Mouse (Mus musculus) forebrain, embryonic 11.5 days (tissue): ENCODE measurements at regions not wholly inside any gene's neighbourhood (a gene's known extent, or its start where the extent isn't known, plus 50 kb on each side); places are given as distances from the start of the nearest gene placed in this dataset.

ENCODE experiments used
- ATAC-seq: fragments of 200-750 bp; cut with Nextera tagmentation; replicated peaks from 2 replicates; pipeline ENCODE4 v1.8.0; 2017; ENCODE audit warnings: moderate TSS enrichment; ENCODE audit not compliant: low FRiP score
- DNase-seq: peaks from one replicate; pipeline ENCODE4 v3.0.0-alpha.2; 2017; ENCODE audit warnings: low spot score
- H3K27ac ChIP-seq: fragments of 300-500 bp; sonication (generic); 2 replicates; pipeline ENCODE4 v1.5.1; 2014; ENCODE audit warnings: low read depth, low read length
- H3K27me3 ChIP-seq: fragments of 300-500 bp; sonication (generic); 2 replicates; pipeline ENCODE4 v1.6.1; 2014; ENCODE audit warnings: mild to moderate bottlenecking, low read length, mixed read lengths; ENCODE audit not compliant: control insufficient read depth, insufficient read depth
- H3K36me3 ChIP-seq: fragments of 300-500 bp; sonication (generic); 2 replicates; pipeline ENCODE4 v1.6.1; 2014; ENCODE audit warnings: mild to moderate bottlenecking, low read length, moderate library complexity, mixed read lengths; ENCODE audit not compliant: control insufficient read depth, insufficient read depth
- H3K4me1 ChIP-seq: fragments of 300-500 bp; sonication (generic); replicated peaks from 2 replicates; pipeline ENCODE4 v1.6.1; 2014; ENCODE audit warnings: low read length, mixed read lengths; ENCODE audit not compliant: control insufficient read depth, insufficient read depth
- H3K4me2 ChIP-seq: fragments of 300-500 bp; sonication (generic); 2 replicates; pipeline ENCODE4 v1.6.1; 2014; ENCODE audit warnings: low read depth, mild to moderate bottlenecking, low read length, moderate library complexity, mixed read lengths; ENCODE audit not compliant: severe bottlenecking
- H3K4me3 ChIP-seq: fragments of 300-500 bp; sonication (generic); 2 replicates; pipeline ENCODE4 v1.5.1; 2014; ENCODE audit warnings: low read depth, low read length
- H3K9ac ChIP-seq: fragments of 300-500 bp; sonication (generic); 2 replicates; pipeline ENCODE4 v1.6.1; 2014; ENCODE audit warnings: low read length
- H3K9me3 ChIP-seq: fragments of 300-500 bp; sonication (generic); 2 replicates; pipeline ENCODE4 v1.6.1; 2016; ENCODE audit warnings: low read length, mixed read lengths; ENCODE audit not compliant: control insufficient read depth
- WGBS: fragments of 180-500 bp; shearing (Covaris S2); extraction: QIAGEN DNeasy Blood & Tissue Kit; methylation state at CpG from one replicate; pipeline ENCODE4 v1.1.7; 2014; 5-methylcytosine and 5-hydroxymethylcytosine counted together

GRCm38 (mm10) chr9:71058655-71059054 is 106.6 kb upstream of the Lipc start:
- H3K4me1 ChIP-seq, result no peaks in the 10 kb centered on the region
- no peaks in the 10 kb centered on the region for H3K36me3 ChIP-seq
- ATAC-seq (no peak), DNase-seq (no peak)
- no peak overlapping the region for H3K27ac ChIP-seq
- H3K9me3 ChIP-seq, result no peaks in the 10 kb centered on the region
- H3K27me3 ChIP-seq, result no peaks in the 10 kb centered on the region
- H3K9ac ChIP-seq, result no peak overlapping the region
- no peak overlapping the region for H3K4me2 ChIP-seq
- no peak overlapping the region for H3K4me3 ChIP-seq
- WGBS, result 82% methylated on average over 3 of the region's 3 CpGs

DNA sequence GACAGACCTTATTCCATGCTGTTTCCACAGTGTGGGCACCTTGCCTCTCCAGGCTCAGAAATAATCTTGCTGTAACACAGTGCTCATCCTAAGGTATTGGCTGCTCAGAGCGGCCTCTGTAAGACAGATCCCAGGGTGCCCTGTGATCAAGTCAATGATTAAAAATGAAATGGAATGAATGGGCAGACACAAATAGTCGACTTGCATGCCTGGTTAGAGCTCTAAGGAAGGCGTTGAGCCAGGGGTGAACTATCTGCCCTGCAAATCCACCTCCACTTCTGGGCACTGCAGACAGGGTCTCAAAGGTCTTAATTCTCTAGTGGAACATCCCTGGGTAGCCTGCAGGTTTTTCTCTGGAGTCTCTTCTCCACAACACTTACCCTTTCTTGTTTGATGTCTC is 104.8 kb upstream of the Lipc start:
- ATAC-seq (no peak), DNase-seq (peak; percentile 15)
- Histone ChIP-seq H3K4me2 (no peak overlapping the region), H3K36me3 (no peaks in the 10 kb centered on the region), H3K4me1 (no peaks in the 10 kb centered on the region), H3K27me3 (no peaks in the 10 kb centered on the region), H3K9ac (no peak overlapping the region), H3K27ac (no peak overlapping the region), H3K9me3 (no peaks in the 10 kb centered on the region), H3K4me3 (no peak overlapping the region)
- WGBS, result 71% methylated on average over 3 of the region's 3 CpGs

- H3K9me3 ChIP-seq, result no peaks in the 10 kb centered on the region
- WGBS, result 81% methylated on average over 1 of the region's 1 CpGs
- ATAC-seq (no peak), DNase-seq (no peak)
- no peak overlapping the region for H3K4me3 ChIP-seq
- H3K36me3 ChIP-seq, result no peaks in the 10 kb centered on the region
- H3K9ac ChIP-seq, result no peak overlapping the region
- no peaks in the 10 kb centered on the region for H3K4me1 ChIP-seq
- no peak overlapping the region for H3K27ac ChIP-seq
- no peaks in the 10 kb centered on the region for H3K27me3 ChIP-seq
- H3K4me2 ChIP-seq, result no peak overlapping the region
Measured at GRCm38 (mm10) chr9:71043899-71044298, 91.9 kb upstream of the Lipc start.

DNA sequence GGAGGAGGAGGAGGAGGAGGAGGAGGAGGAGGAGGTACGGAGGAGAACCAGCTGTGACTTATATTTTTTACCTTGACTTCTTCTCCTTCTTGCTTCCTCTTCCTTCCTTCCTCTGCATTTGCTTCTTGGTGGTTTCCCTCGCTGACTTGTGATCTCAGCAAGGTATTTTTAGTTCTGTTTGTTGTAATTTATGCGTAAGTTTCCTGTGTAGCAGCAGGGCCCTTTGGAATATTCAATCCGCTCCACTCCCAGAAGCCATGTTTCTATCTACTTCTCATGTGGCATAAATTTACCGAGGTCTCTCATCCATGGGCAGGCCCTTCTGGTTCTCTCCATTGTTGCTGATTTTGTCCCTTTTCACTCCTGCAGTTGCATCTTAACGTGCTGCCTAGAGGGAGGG is 83.3 kb upstream of the Lipc start:
- 73% methylated on average over 6 of the region's 6 CpGs for WGBS
- no peaks in the 10 kb centered on the region for H3K4me1 ChIP-seq
- H3K9me3 ChIP-seq, result no peaks in the 10 kb centered on the region
- H3K36me3 ChIP-seq, result no peaks in the 10 kb centered on the region
- no peaks in the 10 kb centered on the region for H3K27me3 ChIP-seq
- no peak for DNase-seq
- H3K4me2 ChIP-seq, result no peak overlapping the region
- ATAC-seq, result no peak
- no peak overlapping the region for H3K9ac ChIP-seq
- H3K27ac ChIP-seq, result no peak overlapping the region
- no peak overlapping the region for H3K4me3 ChIP-seq

- Histone ChIP-seq H3K4me2 (no peak overlapping the region), H3K9ac (no peak overlapping the region), H3K9me3 (no peaks in the 10 kb centered on the region), H3K36me3 (no peaks in the 10 kb centered on the region), H3K4me3 (no peak overlapping the region), H3K27me3 (no peaks in the 10 kb centered on the region), H3K4me1 (no peaks in the 10 kb centered on the region), H3K27ac (no peak overlapping the region)
- DNase-seq, result no peak
- no peak for ATAC-seq
Measured at GRCm38 (mm10) chr9:71032156-71032555, 80.1 kb upstream of the Lipc start.

GRCm38 (mm10) chr9:71030203-71030921 is 78.3 kb upstream of the Lipc start:
- no peak overlapping the region for H3K9ac ChIP-seq
- no peak overlapping the region for H3K4me2 ChIP-seq
- H3K27me3 ChIP-seq, result no peaks in the 10 kb centered on the region
- no peaks in the 10 kb centered on the region for H3K4me1 ChIP-seq
- ATAC-seq (no peak), DNase-seq (no peak)
- H3K36me3 ChIP-seq, result no peaks in the 10 kb centered on the region
- H3K9me3 ChIP-seq, result no peaks in the 10 kb centered on the region
- H3K27ac ChIP-seq, result no peak overlapping the region
- no peak overlapping the region for H3K4me3 ChIP-seq
- 88% methylated on average over 3 of the region's 3 CpGs for WGBS

GRCm38 (mm10) chr9:71028102-71028501 is 76.1 kb upstream of the Lipc start:
- no peaks in the 10 kb centered on the region for H3K9me3 ChIP-seq
- ATAC-seq (no peak), DNase-seq (no peak)
- no peak overlapping the region for H3K4me3 ChIP-seq
- no peak overlapping the region for H3K27ac ChIP-seq
- H3K4me2 ChIP-seq, result no peak overlapping the region
- no peaks in the 10 kb centered on the region for H3K36me3 ChIP-seq
- H3K4me1 ChIP-seq, result no peaks in the 10 kb centered on the region
- WGBS, result 84% methylated on average over 2 of the region's 2 CpGs
- no peaks in the 10 kb centered on the region for H3K27me3 ChIP-seq
- H3K9ac ChIP-seq, result no peak overlapping the region

DNA sequence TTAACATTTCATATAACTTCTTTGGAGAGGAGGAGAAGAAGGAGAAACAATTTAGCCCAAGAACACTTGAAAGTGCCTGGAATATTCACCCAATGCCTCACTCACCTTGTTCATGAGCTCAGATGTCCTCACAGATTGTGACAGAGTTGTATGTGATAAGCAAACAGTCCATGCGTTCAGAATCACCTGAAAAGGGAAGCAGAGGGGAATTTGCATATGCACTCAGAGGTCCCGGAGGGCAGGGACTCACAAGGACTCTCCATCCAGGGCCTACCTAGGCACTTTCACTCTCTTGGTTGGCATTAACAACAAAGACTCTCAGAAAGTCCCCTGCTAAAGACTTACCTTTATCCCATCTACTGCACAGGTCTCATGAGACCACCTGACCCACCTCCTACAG is 75.6 kb upstream of the Lipc start:
- Histone ChIP-seq H3K27me3 (no peaks in the 10 kb centered on the region), H3K9ac (no peak overlapping the region), H3K4me1 (no peaks in the 10 kb centered on the region), H3K27ac (no peak overlapping the region), H3K36me3 (no peaks in the 10 kb centered on the region), H3K4me3 (no peak overlapping the region), H3K4me2 (no peak overlapping the region), H3K9me3 (no peaks in the 10 kb centered on the region)
- 72% methylated on average over 2 of the region's 2 CpGs for WGBS
- no peak for ATAC-seq
- DNase-seq, result no peak

GRCm38 (mm10) chr9:71025196-71025595 is 73.2 kb upstream of the Lipc start:
- no peaks in the 10 kb centered on the region for H3K4me1 ChIP-seq
- no peaks in the 10 kb centered on the region for H3K36me3 ChIP-seq
- no peak for DNase-seq
- H3K9me3 ChIP-seq, result no peaks in the 10 kb centered on the region
- no peak overlapping the region for H3K27ac ChIP-seq
- no peak overlapping the region for H3K4me3 ChIP-seq
- no peaks in the 10 kb centered on the region for H3K27me3 ChIP-seq
- WGBS, result 82% methylated on average over 3 of the region's 3 CpGs
- H3K4me2 ChIP-seq, result no peak overlapping the region
- ATAC-seq, result no peak
- no peak overlapping the region for H3K9ac ChIP-seq
